Mouse (Mus musculus) adrenal gland, postnatal 10 days (tissue): ENCODE measurements around the gene Jmjd8. TPM values are rescaled to one million over a fixed set of nuclear protein-coding genes. Genes with fewer than 3 reads are reported as not detected.

ENCODE experiments used
- DNase-seq: peaks from one replicate; pipeline ENCODE4 v3.0.0; 2021; ENCODE audit warnings: mixed read lengths
- total RNA-seq, 2 experiments: library from RNA; stranded (reverse); gene quantifications; 2 replicates each; pipeline ENCODE4 v1.2.3; 2021

The Jmjd8 gene
- total RNA-seq, 2 experiments from 2014 or later, result 54.9 to 62.3 TPM

- no peak for DNase-seq
Observed at GRCm38 (mm10) chr17:25808028-25808427, 20.6 kb upstream of the Jmjd8 start.

GRCm38 (mm10) chr17:25808789-25809605 is 19.7 kb upstream of the Jmjd8 start, which contains the start of gene Fbxl16:
TSS of gene Fbxl16 (plus strand) at chr17:25809085.
- peak; percentile 87 for DNase-seq

GRCm38 (mm10) chr17:25809606-25810340 is 18.9 kb upstream of the Jmjd8 start:
- no peak for DNase-seq

- no peak for DNase-seq
Observed at GRCm38 (mm10) chr17:25810890-25811289, 17.8 kb upstream of the Jmjd8 start.

DNA sequence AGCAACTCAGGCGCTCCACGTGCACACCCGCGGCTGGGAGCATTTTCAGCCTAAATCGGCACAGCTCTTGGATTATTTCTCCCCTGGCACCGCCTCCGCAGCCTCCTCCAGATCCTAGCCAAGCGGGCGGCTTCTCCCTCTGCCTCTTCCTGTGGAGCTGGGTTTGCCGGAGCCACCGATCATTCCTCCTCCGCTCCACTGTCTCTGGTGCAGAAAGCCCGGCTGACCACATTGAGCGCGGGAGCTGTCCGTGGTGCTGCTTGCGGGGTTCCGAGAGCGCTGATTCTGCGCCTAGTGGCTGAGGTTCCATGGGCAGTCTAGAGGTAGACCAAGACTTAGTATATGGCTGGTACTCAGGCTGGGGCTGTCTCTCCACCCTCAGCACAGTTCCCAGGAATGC is 15.2 kb upstream of the Jmjd8 start:
- peak; percentile 95 for DNase-seq

DNA sequence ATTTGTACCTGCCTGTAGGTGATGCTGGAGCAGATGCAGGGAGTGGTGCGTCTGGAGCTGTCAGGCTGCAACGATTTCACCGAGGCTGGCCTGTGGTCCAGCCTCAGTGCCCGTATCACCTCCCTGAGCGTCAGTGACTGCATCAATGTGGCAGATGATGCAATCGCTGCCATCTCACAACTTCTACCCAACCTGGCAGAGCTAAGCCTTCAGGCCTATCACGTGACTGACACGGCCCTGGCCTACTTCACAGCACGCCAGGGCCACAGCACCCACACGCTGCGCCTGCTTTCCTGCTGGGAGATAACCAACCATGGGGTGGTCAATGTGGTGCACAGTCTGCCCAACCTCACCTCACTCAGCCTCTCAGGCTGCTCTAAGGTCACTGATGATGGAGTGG is 11.0 kb upstream of the Jmjd8 start:
- no peak for DNase-seq

DNA sequence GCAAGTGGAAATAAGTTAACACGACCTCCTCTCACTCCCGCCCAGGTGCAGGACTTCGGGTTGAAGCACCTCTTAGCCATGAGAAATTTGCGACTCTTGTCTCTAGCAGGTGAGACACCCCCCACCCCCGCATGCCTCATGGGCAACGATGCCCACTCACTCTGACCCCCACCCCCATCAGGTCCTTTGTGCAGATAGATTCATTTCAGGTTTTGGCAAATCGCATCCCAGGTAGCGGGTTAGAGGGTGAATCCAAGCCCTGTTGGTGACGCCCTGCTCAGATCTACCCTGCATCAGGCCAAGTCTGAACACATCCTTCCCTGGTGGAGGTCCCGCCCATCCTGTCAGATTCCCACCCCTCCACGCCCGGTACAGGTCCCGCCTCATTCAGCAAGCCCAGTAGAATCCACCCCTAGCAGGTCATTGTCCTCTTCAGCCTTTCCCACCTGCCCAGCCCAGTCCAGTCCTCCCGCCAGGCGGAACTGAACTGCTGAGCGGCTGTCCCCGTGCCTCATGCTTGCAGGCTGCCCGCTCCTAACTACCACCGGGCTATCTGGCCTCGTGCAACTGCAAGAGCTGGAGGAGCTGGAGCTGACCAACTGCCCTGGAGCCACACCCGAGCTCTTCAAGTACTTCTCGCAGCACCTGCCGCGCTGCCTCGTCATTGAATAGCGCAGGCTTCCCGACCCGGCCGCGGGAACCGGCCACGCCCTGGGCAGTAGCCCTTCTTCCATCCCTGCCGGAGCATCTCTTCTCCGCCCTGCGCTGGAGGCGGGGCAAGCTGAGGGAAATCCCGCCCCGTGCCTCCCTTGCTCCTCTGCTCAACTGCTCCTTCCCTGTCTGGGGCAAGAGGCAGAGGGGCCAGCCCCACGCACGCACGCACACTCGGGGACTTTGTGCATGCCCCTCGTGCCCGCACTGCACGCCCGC is 9.6 kb upstream of the Jmjd8 start:
- DNase-seq, result no peak

GRCm38 (mm10) chr17:25823452-25823851 is 5.2 kb upstream of the Jmjd8 start, which contains the start of gene Wdr24:
TSS of gene Wdr24 (plus strand) at chr17:25823627.
- DNase-seq, result peak; percentile 80

DNA sequence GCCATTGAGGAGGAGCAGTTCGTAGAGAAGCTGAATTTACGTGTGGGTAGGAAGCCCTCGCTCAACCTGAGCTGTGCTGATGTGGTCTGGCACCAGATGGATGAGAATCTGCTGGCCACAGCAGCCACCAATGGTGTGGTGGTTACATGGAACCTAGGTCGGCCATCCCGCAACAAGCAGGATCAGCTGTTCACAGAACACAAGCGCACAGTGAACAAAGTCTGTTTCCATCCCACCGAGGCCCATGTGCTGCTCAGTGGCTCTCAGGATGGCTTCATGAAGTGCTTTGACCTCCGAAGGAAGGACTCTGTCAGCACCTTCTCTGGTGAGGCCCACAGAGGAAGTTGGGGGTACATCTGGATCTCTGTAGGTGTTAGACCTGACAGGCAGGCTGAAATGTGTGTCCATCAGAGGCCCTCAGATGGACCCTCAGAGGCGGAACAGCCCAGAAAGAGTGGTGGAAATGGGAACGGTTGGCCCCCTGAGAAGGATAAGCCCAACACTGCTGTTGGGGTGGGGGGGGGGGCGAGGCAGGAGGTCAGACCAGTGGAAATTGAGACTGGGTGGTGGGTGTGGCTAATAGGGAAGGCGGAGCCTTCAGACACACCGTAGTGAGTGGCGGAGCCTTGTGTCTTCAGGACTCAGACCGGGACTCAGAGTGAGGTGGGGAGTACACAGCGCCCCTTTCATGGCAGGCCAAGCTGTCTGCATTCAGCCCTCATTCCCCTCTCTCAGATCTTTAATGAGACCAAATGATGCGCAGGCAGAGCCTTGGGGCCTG is 4.1 kb upstream of the Jmjd8 start:
- DNase-seq, result no peak

DNA sequence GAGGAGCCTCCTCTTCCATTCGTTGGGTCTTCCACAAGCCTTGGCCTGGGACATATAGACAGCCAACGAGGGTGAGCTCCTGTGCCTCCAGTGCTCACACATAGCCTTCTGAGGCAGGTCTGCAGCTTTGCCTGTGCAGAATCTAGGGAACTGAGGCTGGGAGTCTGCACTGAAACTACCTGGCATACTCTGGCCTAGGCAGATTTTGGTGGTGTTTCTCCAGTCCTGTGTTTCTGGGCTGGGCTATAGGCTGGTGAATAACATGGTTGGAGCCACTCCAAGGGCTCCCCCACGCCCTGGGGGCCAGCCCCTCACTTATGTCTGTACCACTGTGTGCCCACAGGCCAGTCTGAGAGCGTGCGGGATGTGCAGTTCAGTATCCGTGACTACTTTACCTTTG is 3.4 kb upstream of the Jmjd8 start:
- DNase-seq, result no peak

GRCm38 (mm10) chr17:25825984-25826570 is 2.6 kb upstream of the Jmjd8 start:
- no peak for DNase-seq

- DNase-seq, result no peak
Observed at GRCm38 (mm10) chr17:25827011-25827410, 1.7 kb upstream of the Jmjd8 start.

DNA sequence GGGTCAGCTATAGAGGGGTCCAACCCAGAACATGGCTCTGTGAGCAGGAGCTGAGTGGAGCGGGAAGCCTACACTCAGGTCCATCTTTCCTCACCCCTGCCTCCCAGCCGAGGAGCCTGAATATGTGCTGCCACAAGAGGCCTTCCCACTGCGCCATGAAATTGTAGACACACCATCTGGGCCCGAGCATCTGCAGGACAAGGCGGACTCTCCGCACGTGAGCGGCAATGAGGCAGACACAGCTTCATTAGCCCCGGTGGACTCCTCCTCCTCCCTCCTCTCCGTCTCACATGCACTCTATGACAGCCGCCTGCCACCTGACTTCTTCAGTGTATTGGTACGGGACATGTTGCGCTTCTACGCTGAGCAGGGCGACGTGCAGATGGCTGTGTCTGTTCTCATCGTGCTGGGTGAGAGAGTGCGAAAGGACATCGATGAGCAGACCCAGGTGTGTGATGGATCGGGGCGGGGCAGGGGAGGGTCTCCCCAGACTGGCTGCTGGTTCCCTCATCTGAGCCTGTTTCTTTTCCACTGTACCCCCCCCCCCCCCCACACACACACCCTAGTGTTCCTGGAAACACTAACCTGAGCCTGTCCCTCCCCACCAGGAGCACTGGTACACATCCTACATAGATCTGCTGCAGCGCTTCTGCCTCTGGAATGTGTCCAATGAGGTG is 983 bp upstream of the Jmjd8 start:
- no peak for DNase-seq

DNA sequence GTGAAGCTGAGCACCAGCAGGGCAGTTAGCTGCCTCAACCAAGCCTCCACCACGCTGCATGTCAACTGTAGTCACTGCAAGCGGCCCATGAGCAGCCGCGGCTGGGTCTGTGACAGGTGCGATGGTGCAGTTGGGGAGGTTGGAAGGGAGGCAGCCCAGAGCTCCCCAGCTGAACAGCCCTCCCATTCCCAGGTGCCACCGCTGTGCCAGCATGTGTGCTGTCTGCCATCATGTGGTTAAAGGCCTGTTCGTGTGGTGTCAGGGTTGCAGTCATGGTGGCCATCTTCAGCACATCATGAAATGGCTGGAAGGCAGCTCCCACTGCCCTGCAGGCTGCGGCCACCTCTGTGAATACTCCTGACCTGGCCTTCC is 458 bp upstream of the Jmjd8 start:
- DNase-seq, result no peak

GRCm38 (mm10) chr17:25829558-25830017 is 921 bp downstream of the Jmjd8 start:
- no peak for DNase-seq

GRCm38 (mm10) chr17:25830200-25830753 is 1.6 kb downstream of the Jmjd8 start:
- no peak for DNase-seq

DNA sequence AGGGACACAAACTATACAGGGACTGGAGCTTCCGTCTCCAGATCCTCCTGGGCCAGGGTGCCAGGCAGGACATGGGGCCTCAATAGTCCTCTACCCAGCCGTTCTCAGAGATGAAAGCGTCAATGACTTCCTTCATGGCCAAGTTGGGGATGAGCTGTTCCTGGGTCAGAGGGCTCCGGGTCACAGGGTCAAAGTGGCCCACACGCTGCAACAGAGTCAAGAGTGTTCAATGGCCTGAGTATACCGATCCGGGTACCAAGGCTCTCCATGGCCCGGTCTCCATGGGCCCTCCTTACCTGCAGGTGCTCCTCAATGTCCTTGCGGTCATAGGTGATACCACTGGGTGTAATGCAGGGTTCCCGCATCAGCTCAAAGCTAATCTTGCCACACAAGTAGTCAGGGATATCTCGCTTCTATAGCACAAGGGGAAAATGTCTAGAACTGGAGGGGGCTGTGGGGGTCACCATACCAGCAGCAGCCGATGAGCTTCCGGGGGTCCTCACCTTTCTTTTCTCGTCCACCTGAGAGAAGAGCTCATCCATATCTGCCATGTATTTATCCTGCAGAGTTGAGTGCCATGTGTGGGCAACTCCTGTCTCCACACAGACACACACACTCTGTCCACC is 2.3 kb downstream of the Jmjd8 start:
- DNase-seq, result no peak

DNA sequence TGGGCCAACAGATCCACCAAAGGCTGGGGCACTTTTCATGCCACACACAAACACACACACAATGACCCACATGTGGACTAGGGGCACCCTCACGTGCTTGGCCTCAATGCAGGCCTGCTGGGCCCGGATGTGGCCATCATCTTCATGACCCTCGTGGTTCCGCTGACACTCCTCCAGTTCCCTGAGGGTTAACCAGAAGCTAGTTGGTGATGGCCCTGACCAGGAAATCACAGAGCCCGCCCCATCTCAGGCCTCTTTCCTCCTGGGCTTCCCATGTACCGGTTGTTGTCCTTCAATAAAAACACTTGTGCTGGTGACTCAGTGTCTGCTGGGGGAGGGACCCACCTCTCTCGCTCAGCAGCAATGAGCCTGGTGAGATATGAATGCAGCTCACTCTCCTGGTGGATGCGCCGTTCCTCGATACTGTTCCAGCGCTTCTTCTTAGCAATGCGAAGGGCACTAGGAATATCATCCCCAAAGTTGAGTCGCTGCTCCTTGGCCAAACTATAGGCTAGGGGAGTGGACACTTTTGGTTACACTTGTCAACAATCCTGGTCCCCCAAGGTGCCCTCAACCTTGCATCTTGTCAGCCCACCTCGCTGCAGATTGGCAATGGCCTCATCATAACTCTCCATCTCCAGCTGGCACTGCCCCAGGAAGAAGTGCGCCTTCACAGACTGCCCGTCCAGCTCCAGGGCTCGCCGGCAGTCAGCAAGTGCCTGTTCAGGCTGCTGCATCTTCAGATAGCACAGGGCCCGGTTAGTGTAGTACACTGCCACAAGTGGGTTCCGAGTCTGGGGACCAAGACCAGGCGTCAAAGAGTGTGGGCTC is 3.0 kb downstream of the Jmjd8 start:
- peak; percentile 69 for DNase-seq
